Mouse (Mus musculus): Measurements from ENCODE around the gene Adam8. TPM values are rescaled to one million over a fixed set of nuclear protein-coding genes. Genes with fewer than 3 reads are reported as not detected.

The Adam8 gene
- polyA plus RNA-seq (2017; shearing (Covaris generic)), result 10 to 100 TPM in 2 of 3 experiments, 1 to 10 TPM in 1; 8.8 to 59.4 (median 13.1) TPM

DNA sequence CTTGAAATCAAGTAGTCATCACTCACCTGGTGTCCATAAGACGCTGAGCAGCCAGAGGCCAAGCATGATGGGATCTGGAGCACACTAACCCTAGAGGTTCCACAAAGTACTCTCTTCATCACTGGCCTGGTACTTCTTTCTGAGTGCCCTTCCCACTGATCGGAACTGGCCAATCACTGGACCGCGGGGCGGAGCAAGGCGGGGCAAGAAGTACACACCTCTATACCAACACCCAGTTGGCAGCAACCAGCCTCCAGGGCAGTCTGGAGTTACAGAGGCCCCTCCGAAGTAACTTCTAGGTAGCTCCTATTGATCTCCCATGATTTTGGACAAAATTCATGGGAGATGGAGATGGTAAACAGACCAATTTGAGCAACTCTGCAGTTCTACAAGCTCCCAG, at the start of gene Adam8:
Gene Adam8, minus strand, starts transcription at position 157 of the 400 bp plus-strand sequence.
- ATAC-seq, result peak; percentile 34

DNA sequence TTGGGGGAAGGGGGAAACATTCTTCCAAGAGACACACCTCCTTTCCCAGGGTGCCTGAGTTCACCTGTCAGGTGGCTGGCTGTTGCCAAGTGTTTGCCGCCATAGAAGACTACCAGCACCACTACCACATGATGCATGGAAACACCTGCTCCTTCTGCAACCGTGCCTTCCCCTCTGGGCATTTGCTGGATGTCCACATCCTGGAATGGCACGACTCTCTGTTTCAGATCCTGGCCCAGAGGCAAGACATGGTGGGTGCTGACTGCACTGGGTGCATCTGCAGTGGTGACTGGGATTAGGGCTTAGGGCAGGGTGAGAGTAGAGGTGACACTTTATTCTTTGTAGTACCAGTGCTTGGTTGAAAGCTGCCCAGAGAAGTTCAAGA, 44.8 kb upstream of the Adam8 start:
- no peak for ATAC-seq

DNA sequence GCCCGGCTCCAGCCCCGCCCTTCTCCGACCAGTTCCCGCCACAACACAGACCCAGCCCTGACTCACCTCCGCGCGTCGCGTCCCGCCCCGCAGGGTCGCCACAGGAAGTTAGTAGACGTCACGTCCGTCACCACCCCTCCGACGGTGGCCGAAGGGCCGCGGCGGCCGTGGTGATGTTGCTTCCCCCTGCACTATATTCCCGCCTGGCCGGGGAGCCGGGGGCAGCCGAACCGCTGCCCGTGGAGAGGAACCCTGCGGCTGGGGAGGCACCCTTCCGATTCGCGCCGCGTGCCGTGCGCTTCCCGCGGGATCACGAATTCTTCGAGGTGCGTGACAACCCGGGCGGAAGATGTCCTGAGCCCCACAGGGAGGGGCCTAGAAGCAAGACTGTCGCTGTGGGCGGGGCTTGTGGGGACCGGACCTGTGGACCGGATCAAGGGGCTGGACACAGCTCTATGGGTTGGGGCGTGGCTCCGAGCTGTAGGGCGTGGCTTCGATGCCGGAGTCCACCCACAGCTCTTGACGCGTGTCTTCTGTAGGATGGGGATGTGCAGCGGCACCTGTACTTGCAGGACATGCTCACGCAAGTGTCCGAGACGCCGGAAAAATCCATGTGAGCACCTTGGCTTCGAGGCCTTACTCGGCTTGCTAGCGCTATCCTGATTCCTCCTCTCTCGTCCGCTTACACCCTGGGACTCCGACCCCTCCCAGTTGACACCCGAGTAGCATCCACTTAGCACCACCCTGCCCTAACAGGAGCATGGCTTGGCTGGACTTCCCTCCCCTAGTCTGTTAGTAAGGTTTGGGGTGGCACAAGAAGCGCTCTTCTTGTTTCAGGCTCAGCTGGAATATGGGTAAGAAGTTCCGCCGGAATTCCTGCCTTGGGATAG, 44.2 kb upstream of the Adam8 start, which contains the start of the genes Zfp511 and Tubgcp2:
Gene Zfp511, plus strand, starts transcription at position 111 of the 890 bp plus-strand sequence.
Gene Tubgcp2, minus strand, starts transcription at position 389 of the 890 bp plus-strand sequence.
- peak; percentile 89 for ATAC-seq

DNA sequence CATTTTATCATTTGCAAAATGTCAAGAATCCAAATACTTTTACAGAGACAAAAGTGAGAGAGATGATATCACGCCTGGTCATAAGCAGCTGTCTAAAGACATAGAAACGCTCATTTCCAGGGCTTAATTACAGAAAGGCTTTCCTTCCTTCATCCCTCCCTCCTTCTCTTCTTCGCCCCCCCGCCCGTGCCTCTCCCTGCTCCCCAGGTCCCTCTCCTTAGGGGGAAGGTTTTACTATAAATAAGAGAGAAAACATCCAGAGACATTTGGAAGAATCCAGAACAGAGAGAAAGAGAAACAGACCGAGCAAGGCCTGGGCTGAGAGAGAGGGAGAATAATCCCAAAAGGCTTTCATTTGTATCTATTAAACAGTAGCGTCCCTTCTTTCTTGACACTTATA, 43.1 kb upstream of the Adam8 start:
- ATAC-seq, result no peak

DNA sequence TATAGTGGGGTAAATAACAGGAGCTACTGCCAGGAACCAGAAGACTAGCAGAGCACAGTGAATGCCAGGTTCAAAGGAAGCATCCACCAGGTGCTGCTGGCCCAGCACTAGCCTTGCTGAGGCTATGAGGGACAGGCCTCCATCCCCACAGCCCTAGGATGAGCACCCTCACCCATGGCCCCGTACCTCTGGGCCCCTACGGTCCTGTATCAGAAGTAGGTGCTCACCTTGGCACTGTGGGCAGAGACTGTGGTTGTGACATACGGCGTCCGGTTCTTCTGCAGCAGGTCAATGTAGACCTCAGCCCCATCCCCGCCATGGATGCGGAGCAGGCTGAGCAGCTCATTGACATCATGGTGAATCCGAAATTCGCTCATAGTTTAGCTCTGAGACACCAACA, 41.0 kb upstream of the Adam8 start:
- ATAC-seq, result no peak

DNA sequence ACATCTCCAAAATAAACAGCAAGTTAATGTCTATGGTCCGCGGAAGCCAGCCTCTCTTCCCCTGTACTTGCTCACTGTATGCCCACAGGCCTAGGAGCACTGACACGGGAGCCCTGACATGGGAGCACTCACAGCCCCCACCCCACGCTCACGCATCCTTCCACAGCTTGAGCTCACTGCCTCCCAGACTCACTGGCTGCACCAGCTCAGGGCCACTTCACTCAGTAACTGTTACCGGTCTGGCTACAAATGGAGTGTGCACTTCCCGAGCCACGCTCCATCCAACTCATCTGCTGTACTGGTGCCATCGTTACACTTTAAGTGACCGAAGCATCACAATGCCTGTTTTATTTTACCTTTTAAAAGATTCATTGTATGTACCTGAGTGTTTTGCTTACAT, 40.0 kb upstream of the Adam8 start:
- ATAC-seq, result no peak

DNA sequence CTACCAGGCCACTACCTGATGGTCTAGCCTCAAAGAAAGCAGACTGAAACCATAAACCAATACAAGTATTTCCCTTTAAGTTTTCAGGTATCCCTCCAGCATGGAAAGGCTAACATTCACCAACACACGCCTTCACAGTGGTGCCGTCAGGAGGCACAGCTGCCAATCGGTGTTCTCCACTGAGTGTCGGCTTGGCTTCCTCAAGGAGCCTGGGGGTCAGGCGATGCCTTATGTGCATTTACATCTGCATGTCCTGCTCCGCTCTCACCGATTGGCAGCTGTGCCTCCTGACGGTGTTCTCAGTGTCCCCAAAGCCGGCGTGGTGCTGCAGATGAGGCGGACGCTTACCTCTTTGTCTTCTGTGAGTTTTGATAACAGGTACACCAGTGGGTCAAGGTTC, 39.4 kb upstream of the Adam8 start:
- no peak for ATAC-seq

DNA sequence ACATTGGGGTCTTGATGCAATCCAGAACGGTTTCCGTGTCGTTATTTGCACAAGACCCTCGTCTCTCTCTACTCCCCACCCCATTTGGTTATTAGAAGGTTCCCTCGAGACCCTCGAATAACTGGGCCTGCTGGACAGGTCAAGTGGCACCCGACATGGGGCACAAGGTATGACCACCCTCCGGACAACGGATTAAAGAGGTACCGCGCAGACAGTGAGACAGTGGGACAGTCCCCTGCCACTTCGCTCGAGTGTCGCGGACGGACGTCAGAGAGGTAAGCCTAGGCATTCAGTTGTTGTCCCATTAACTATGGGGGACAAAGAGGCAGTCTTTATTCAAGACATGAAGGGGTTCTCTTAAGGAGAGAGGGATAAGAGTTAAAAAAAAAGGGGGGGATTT, 19.0 kb upstream of the Adam8 start:
- no peak for ATAC-seq

DNA sequence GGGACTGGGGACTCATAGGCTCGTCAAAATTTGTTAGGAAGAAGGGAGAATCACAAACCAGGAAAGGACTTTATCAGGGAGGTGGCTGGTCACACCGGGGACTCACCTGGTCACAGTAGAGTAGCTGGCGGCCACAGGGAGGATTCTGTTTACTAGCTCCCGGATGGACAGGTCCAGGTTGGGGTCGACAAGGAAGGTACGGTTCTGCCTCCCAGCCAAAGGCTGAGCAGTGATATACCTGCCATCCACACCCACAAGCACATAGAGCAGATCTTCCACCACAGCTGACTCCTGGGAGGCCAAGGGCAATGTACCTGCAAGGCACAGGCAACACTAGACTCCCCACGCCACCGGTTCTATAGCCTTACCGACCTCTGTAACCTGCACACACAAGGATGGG, 15.4 kb upstream of the Adam8 start:
- ATAC-seq, result no peak

DNA sequence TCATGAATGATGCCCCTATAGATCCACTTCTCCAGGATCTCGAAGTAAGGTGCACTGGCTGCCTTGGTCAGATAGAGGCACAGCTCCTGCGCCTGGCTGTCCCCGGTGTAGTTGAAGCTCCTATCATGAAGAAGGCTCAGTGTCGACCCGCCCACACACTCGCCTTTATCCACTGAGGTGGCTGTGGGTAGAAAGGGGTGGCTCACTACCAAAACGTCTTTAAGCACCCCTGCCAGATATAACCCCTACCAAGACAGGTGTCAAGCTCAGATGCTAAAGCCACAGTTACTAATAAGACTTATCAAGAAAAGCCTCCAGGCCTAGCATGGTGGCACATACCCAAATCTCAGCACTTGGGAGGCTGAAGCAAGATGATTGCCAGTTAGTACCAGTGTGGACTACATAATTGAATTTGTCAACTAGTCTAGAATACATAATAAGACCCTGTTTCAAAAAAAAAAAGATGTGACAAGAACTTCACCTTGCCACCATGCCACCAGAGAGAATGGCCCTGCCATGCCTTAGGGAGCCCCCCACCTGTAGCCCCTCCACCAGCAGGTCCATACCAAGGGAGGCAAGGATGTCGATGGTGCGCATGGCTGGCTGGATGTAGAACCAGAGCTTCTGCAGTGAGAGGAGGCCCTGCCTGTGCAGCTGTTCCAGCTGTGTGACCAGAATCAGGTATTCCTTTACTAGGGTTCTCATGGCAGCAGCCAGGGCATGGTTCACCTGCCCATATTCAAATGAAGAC, 14.7 kb upstream of the Adam8 start:
- no peak for ATAC-seq

DNA sequence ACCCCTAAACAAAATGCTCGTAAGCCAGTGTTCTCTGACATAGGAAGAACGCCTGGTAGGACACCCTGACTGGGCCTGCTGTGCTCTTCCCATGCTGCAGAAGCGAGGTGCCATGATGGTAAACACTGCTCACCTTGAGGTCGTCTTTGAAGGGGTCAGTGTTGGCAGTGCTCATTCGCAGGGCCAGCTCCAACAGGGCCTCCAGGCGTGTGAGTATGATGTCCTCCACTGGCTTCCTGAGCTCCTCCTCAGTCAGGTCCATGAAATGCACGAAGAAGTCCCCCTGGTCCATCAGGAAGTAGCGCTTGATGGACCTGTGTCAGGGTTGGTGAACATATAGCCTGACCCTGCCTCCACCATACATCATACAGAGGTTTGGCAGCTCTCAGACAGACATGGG, 12.3 kb upstream of the Adam8 start:
- ATAC-seq, result no peak

DNA sequence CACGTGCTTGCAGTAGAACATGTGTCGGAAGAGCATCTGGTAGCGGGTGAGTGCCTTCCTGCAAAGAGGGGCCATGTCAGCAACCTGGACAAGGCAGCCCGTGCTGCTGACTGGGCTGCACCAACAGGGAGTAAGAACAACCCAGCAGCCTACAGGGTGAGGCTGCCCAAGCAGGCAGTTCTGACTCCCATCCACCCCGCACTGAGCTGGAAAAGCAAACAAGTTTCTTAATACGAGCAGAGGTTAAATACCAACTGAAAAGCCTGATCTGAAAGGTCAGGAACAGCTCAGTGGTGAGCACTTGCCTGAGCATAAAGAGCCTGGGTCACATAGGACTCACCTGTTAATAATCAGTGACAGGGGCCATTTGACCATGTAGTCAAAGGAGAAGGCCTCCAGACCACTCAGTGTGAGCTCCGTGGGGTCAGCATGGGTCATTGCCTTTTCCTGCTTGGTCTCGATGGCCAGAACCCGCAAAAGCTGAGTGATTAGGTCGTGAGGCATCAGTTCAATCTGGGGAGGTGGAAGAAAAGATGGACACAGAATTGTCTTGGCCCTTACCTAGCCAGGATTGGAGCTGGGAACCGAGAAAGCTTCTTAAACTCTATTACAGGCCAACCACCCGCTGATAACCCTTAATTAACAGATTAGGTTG, 8.9 kb upstream of the Adam8 start:
- ATAC-seq, result no peak

DNA sequence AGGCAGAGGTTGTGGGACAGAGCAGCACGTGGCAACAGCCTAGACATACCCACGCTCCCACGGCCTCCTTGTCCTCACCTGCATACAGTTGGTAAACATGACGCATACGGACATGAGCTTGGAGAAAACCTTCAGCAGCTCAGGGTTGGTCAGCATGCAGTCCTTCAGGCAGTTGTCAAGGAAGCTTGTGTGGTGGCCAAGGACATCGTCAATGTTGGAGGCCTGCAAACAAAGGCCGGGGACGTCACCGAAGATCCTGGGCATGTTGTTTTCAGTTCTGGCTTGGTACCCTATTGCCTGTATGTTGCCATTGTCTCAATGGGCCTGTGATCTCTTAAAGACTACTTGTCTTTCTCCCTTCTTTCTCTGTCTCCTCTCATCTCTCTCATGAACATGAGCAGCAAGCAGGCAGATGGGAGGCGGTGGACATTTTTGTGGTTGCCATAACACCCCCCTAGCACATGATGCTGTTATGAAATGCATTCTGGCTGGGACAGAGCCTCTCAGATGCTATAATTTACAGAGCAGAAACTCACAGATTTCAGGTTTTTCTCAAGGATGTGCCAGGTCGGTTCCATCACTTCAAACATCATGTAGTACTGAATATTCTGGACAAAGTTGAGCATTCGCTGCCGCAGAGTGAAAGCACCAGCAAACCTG, 6.5 kb upstream of the Adam8 start:
- ATAC-seq, result no peak

DNA sequence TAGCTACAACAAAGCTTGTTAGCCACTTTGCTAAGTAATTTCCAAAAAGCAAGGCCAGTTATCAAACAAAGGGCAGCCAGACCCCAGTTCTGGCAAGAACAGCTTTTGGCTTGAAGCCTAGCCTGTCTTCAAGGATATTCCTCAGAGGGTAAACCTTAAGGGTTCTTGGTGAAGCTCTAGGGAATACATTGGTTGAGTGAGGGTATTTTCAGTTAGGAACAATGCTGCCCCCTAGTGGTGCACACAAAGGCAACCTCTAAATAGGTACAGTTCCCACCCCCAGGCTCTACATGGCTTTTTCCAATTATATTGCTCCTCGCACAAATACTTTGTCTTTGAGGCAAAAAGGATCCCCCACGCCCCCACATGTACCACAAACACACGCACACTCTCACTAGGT, 2.3 kb upstream of the Adam8 start:
- ATAC-seq, result peak; percentile 84

DNA sequence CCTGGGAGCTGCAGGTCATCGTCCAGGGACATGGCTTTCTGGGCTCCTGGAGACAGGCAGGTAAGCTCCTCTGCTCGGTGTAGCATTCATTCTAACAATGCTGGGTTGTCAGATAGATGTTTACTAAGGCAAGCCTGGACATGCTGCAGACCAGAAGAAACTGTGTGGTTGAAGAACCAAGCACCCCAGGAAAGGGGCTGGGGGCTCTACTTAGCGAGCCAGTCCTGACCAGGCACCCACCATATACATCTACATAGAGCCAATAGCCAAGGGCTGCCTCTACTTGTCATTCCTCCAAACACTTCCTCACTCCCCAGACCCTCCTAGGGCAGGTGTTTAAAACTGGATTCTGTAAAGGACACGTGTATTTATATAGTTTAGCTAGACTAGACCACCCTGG, 1.8 kb upstream of the Adam8 start:
- ATAC-seq, result no peak

DNA sequence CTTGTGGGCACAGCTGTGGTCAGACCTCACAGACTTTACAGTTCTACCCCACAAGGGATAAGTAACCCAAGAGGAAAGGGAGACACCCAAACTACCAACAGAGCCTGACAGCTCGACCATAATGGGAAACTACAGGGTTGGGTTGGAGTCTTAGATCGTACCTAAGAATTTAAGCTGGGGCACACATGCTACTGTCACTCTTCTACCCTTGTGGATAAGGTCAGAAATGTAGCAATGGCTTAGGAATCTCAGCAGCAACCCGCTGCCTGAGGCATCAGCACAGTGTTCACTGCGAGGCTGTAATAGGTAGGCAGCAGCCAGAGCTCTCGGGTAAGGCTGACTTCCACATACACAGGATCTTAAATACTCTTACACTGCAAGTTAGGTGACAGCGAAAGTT, 1.2 kb upstream of the Adam8 start:
- no peak for ATAC-seq

DNA sequence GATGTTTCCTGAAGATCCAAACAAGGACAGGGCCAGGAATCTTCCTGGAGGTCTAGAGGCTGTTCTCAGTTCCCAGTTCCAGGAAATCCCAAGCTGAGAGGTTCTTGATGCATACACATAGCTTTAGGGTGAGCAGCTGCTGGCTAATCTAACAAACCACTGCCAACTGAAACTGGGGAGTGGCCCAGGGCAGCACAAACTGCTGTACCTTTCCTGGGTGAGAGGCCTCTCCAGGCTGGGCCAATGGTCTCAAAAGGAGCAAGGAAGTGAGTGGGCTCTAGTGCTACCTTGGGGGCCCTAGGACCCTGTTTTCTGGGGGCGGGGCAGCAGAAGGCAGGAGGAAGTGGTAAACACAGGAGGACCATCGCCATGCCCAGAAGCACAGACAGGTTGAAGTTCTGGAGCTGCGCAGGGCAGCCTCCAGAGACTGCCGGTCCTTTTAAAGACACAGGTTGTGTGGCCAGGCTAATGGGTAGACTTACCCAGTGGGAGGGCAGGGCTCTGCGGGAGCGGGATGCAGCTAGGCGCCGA, 1.4 kb downstream of the Adam8 start:
- no peak for ATAC-seq

DNA sequence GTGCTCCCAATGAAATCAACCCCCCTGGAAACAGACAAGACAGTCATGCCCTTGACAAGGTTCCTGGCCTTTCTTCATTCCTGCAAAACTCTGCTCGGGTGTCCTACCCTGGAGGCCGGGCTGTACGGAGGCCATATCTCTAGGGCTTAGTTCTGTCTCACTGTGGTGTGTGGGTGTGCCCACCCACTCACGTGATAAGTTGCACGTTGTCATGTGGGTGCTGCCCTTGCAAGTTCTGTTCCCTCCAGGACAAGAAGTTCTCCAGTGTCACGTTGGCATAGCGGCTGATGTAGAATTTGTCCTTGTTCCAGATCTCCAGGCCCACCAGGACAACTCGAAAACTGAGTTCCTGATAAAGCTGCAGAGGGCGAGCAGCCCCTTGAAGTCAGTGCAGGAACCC, 4.1 kb downstream of the Adam8 start:
- ATAC-seq, result no peak

DNA sequence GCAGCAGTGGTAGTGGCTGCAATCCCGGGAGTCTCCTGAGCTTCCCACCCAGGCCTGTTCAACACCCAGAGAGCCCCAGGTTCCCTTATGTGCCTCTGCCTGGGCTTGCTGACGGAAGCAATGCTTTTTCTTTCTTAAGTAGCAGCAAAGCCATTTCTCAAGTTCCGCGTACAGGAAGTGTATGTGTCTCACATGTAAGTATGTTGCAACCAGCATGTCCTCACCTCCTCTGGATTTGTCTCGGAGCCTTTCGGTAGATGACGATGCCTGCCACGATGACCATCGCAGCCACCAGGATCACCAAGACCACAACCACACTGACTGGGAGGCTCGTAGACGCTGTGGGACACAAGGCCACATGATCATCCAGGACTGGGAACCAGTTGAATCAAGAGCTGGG, 7.9 kb downstream of the Adam8 start:
- no peak for ATAC-seq

DNA sequence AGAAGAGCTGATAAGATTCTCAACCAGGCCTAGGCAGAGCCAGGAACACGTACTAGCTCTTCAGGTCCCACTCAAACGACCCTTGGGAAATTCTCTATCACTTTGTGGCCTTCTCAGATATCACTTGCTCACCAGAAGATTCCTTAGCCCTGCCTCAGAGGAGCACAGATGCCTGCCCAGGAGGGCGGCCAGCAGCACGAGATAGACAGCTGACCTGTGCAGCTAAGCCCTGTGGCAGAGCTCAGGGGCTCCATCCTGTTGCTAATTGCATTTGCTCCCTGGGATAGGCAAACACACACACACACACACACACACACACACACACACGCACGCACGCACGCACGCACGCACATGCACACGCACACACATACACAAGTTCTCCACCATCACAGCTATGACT, 10.3 kb downstream of the Adam8 start:
- ATAC-seq, result no peak

DNA sequence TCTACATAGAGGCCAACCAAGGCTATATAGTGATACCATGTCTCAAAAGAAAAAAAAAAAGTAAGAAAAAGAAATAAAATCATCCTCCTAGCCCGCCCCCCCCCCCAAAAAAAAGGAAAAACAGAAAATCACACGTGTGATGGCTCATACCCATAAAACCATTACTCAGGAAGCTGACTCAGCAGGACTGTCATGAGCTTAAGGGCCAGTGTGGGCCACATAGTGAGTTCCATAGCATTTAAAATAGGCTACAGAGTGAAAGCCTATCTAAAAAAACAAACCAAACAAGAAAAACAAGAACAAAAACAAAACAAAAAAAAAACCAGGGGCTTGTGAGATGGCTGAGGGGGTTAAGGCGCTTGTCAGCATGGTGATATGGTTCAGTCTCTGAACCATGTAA, 11.6 kb downstream of the Adam8 start:
- ATAC-seq, result no peak

DNA sequence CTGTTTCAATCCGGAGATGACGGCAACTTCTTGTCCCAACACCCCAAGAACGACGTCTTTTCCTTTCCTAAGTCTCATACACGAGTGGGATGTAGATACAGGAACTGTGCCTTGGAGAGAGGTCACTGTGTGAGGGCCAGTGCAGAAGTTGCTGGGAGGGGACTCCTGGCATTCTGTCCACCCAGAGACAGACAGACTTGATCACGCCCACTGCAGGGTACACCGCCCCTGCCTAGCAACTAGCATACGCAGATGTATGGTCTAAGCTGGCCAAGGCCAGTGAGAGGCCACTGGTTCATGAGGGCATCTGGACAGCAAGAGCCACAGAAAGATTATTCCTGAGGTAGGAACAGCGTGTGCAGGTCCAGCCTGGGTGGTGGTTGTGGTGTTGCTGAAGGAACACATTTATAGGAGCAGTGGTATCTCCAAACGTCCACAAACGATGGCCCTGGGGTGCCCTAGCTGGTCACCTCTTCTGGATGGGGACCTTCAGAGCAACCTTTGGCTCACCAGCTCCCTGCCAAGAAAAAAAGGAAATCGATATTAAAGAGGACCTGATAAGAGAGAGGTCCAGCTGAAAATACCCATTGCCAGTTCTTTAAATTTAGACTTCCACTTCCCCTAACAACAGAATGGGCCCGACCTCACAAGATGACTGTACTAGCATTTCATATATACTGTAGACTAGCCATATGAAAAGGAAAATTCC, 13.2 kb downstream of the Adam8 start:
- no peak for ATAC-seq

Measured in inflammation-experienced regulatory T-cells, adult 6 months (primary cell).